Mouse (Mus musculus) forebrain, embryonic 13.5 days (tissue): ENCODE results near the gene Klf16. TPM values are rescaled to one million over a fixed set of nuclear protein-coding genes. Genes with fewer than 3 reads are reported as not detected.

Experiments used
- ATAC-seq: fragments of 200-750 bp; cut with Nextera tagmentation; 2 replicates; pipeline ENCODE4 v1.8.0; 2017
- H3K27ac ChIP-seq: fragments of 300-500 bp; sonication (generic); 2 replicates; pipeline ENCODE4 v1.5.1; 2015; ENCODE audit warnings: inconsistent platforms, mild to moderate bottlenecking, moderate library complexity
- H3K27me3 ChIP-seq: fragments of 300-500 bp; sonication (generic); 2 replicates; pipeline ENCODE4 v1.6.1; 2015; ENCODE audit warnings: mild to moderate bottlenecking, inconsistent platforms
- H3K36me3 ChIP-seq: fragments of 300-500 bp; sonication (generic); 2 replicates; pipeline ENCODE4 v1.6.1; 2015; ENCODE audit warnings: mild to moderate bottlenecking, inconsistent platforms; ENCODE audit not compliant: poor library complexity, severe bottlenecking
- H3K4me1 ChIP-seq: fragments of 300-500 bp; sonication (generic); 2 replicates; pipeline ENCODE4 v1.6.1; 2015; ENCODE audit warnings: inconsistent platforms
- H3K4me2 ChIP-seq: fragments of 300-500 bp; sonication (generic); 2 replicates; pipeline ENCODE4 v1.6.1; 2015; ENCODE audit warnings: inconsistent platforms, mild to moderate bottlenecking, moderate library complexity
- H3K4me3 ChIP-seq: fragments of 300-500 bp; sonication (generic); 2 replicates; pipeline ENCODE4 v1.5.1; 2015; ENCODE audit warnings: mild to moderate bottlenecking, inconsistent platforms
- H3K9ac ChIP-seq: fragments of 300-500 bp; sonication (generic); 2 replicates; pipeline ENCODE4 v1.6.1; 2015; ENCODE audit warnings: mild to moderate bottlenecking, inconsistent platforms
- H3K9me3 ChIP-seq: fragments of 300-500 bp; sonication (generic); replicated peaks from 2 replicates; pipeline ENCODE4 v1.6.1; 2016; ENCODE audit warnings: inconsistent platforms
- WGBS: fragments of 180-500 bp; shearing (Covaris S2); methylation state at CpG from one replicate; pipeline ENCODE4 v1.1.7; 2015; 5-methylcytosine and 5-hydroxymethylcytosine counted together
- polyA plus RNA-seq: library from polyadenylated mRNA; unstranded; fragments of >200 nt; fragmentation: Nextera tagmentation; extraction: Ambion mirVana; gene quantifications from 2 replicates; pipeline ENCODE4 v1.2.1, GENCODE M21; 2015

Gene Klf16
- polyA plus RNA-seq, 1 experiment from 2014 or later, result 6.6 TPM

- 34% methylated on average over 7 of the region's 7 CpGs for WGBS
- H3K27me3 ChIP-seq, result peaks cover under 1% of the 10 kb centered on the region; the same call in 1 of the 2 replicates
These were observed 26.2 kb upstream of the Klf16 start for GRCm38 (mm10) chr10:80603364-80603763.

GRCm38 (mm10) chr10:80602698-80603325 is 25.7 kb upstream of the Klf16 start, which contains the start of the genes Scamp4 and Adat3:
Gene Scamp4, plus strand, starts transcription at chr10:80602872.
Gene Adat3, plus strand, starts transcription at chr10:80602880.
- peak within 1 kb of the TSS; percentile 80 for H3K27ac ChIP-seq
- H3K9ac ChIP-seq, result peak within 1 kb of the TSS; percentile 66
- peaks cover 6% of the 10 kb centered on the region; the same call in 1 of the 2 replicates for H3K27me3 ChIP-seq
- H3K4me1 ChIP-seq, result peaks cover 25% of the 10 kb centered on the region
- no peaks in the 10 kb centered on the region for H3K9me3 ChIP-seq
- WGBS, result under 1% methylated on average over 54 of the region's 54 CpGs
- H3K4me2 ChIP-seq, result peak within 1 kb of the TSS; percentile 89
- H3K4me3 ChIP-seq, result peak within 1 kb of the TSS; percentile 60
- H3K36me3 ChIP-seq, result peaks cover 18% of the 10 kb centered on the region
- ATAC-seq, result peak; percentile 97

More at GRCm38 (mm10) chr10:80603364-80603763, 26.2 kb upstream of the Klf16 start:
- peak overlapping the region; percentile 80 for H3K27ac ChIP-seq
- H3K9me3 ChIP-seq, result no peaks in the 10 kb centered on the region
- peak overlapping the region; percentile 89 for H3K4me2 ChIP-seq
- peaks cover 24% of the 10 kb centered on the region for H3K36me3 ChIP-seq
- peak overlapping the region; percentile 66 for H3K9ac ChIP-seq
- H3K4me1 ChIP-seq, result peaks cover 25% of the 10 kb centered on the region
- H3K4me3 ChIP-seq, result peak overlapping the region; percentile 60
- no peak; the same call in 1 of the 2 replicates for ATAC-seq

GRCm38 (mm10) chr10:80596318-80596717 is 19.2 kb upstream of the Klf16 start:
- no peak overlapping the region for H3K9ac ChIP-seq
- no peak overlapping the region for H3K4me3 ChIP-seq
- H3K36me3 ChIP-seq, result no peaks in the 10 kb centered on the region
- 37% methylated on average over 4 of the region's 4 CpGs for WGBS
- H3K27me3 ChIP-seq, result peaks cover 17% of the 10 kb centered on the region; the same call in 1 of the 2 replicates
- H3K4me1 ChIP-seq, result no peaks in the 10 kb centered on the region
- H3K9me3 ChIP-seq, result no peaks in the 10 kb centered on the region
- no peak overlapping the region for H3K4me2 ChIP-seq
- no peak for ATAC-seq
- no peak overlapping the region for H3K27ac ChIP-seq

- 0% methylated on average over 60 of the region's 73 CpGs for WGBS
- ATAC-seq, result peak; percentile 98
- peaks cover 18% of the 10 kb centered on the region for H3K36me3 ChIP-seq
These were observed 13.0 kb upstream of the Klf16 start, which contains the start of gene Abhd17a for GRCm38 (mm10) chr10:80589879-80590854. Gene Abhd17a, minus strand, starts transcription at chr10:80590341.

GRCm38 (mm10) chr10:80589127-80589878 is 12.2 kb upstream of the Klf16 start:
- Histone ChIP-seq H3K9ac (peak overlapping the region; percentile 96), H3K36me3 (peaks cover 26% of the 10 kb centered on the region), H3K4me1 (peaks cover 26% of the 10 kb centered on the region), H3K9me3 (no peaks in the 10 kb centered on the region), H3K4me3 (peak overlapping the region; percentile 90), H3K4me2 (peak overlapping the region; percentile 94), H3K27me3 (no peaks in the 10 kb centered on the region), H3K27ac (no peak overlapping the region)
- 23% methylated on average over 12 of the region's 12 CpGs for WGBS
- no peak for ATAC-seq

More at GRCm38 (mm10) chr10:80589879-80590854, 13.0 kb upstream of the Klf16 start, which contains the start of gene Abhd17a:
- 0 out of 2 replicates have a peak within 1 kb of the TSS, but pooled peaks have one; percentile 21 for H3K27ac ChIP-seq
- peak within 1 kb of the TSS; percentile 90 for H3K4me3 ChIP-seq
- H3K4me2 ChIP-seq, result peak within 1 kb of the TSS; percentile 94
- H3K9ac ChIP-seq, result peak within 1 kb of the TSS; percentile 96
- H3K27me3 ChIP-seq, result 0 out of 2 replicates have a peak, but pooled peaks cover 3% of the 10 kb centered on the region
- no peaks in the 10 kb centered on the region for H3K9me3 ChIP-seq
- H3K4me1 ChIP-seq, result peaks cover 26% of the 10 kb centered on the region

GRCm38 (mm10) chr10:80587305-80587657 is 10.2 kb upstream of the Klf16 start:
- Histone ChIP-seq H3K4me1 (peaks cover 26% of the 10 kb centered on the region), H3K4me3 (no peak overlapping the region), H3K27ac (no peak overlapping the region), H3K9me3 (no peaks in the 10 kb centered on the region), H3K36me3 (peaks cover 39% of the 10 kb centered on the region), H3K9ac (0 out of 2 replicates have a peak overlapping the region, but pooled peaks have one; percentile 16), H3K4me2 (no peak overlapping the region), H3K27me3 (no peaks in the 10 kb centered on the region)
- no peak for ATAC-seq
- 41% methylated on average over 4 of the region's 4 CpGs for WGBS

GRCm38 (mm10) chr10:80586407-80587304 is 9.5 kb upstream of the Klf16 start:
- Histone ChIP-seq H3K27me3 (no peaks in the 10 kb centered on the region), H3K36me3 (peaks cover 39% of the 10 kb centered on the region), H3K9ac (no peak overlapping the region), H3K27ac (no peak overlapping the region), H3K4me3 (no peak overlapping the region), H3K4me2 (no peak overlapping the region), H3K4me1 (peaks cover 26% of the 10 kb centered on the region), H3K9me3 (no peaks in the 10 kb centered on the region)
- ATAC-seq, result no peak
- 94% methylated on average over 41 of the region's 51 CpGs for WGBS

- no peak for ATAC-seq
- Histone ChIP-seq H3K27me3 (no peaks in the 10 kb centered on the region), H3K9ac (0 out of 2 replicates have a peak overlapping the region, but pooled peaks have one; percentile 8), H3K4me1 (peaks cover 26% of the 10 kb centered on the region), H3K9me3 (no peaks in the 10 kb centered on the region), H3K27ac (no peak overlapping the region), H3K36me3 (peaks cover 39% of the 10 kb centered on the region), H3K4me3 (no peak overlapping the region), H3K4me2 (no peak overlapping the region)
- 98% methylated on average over 8 of the region's 8 CpGs for WGBS
These were observed 8.5 kb upstream of the Klf16 start for GRCm38 (mm10) chr10:80585581-80585980.

GRCm38 (mm10) chr10:80584642-80585552 is 7.8 kb upstream of the Klf16 start:
- Histone ChIP-seq H3K36me3 (peaks cover 39% of the 10 kb centered on the region), H3K4me1 (peaks cover 26% of the 10 kb centered on the region), H3K4me2 (no peak overlapping the region), H3K9me3 (no peaks in the 10 kb centered on the region), H3K4me3 (no peak overlapping the region), H3K9ac (peak overlapping the region; percentile 26; the same call in 1 of the 2 replicates), H3K27ac (no peak overlapping the region), H3K27me3 (no peaks in the 10 kb centered on the region)
- ATAC-seq, result no peak
- WGBS, result 77% methylated on average over 12 of the region's 12 CpGs

GRCm38 (mm10) chr10:80584045-80584488 is 6.9 kb upstream of the Klf16 start:
- H3K9ac ChIP-seq, result no peak overlapping the region
- H3K4me1 ChIP-seq, result peaks cover 20% of the 10 kb centered on the region
- no peak overlapping the region for H3K4me3 ChIP-seq
- no peak overlapping the region for H3K4me2 ChIP-seq
- no peaks in the 10 kb centered on the region for H3K9me3 ChIP-seq
- no peak overlapping the region for H3K27ac ChIP-seq
- no peak for ATAC-seq
- WGBS, result 73% methylated on average over 12 of the region's 12 CpGs
- no peaks in the 10 kb centered on the region for H3K27me3 ChIP-seq
- H3K36me3 ChIP-seq, result peaks cover 39% of the 10 kb centered on the region
